Mouse (Mus musculus) gastrocnemius, postnatal 25 days (tissue): ENCODE results near the gene Magi2. TPM values are rescaled to one million over a fixed set of nuclear protein-coding genes. Genes with fewer than 3 reads are reported as not detected.
"Not testable (repeated sequence)": the region's sequence is repeated elsewhere in the genome, so short reads cannot be mapped to it uniquely, and the experiment has no call there.

Experiments
- DNase-seq: peaks from one replicate; pipeline ENCODE4 v3.0.0; 2022
- total RNA-seq, 2 experiments: library from RNA; stranded (reverse); gene quantifications; 1 replicate in 1 of 2; 2 replicates in 1 of 2; pipeline ENCODE4 v1.2.3; 2021

Gene Magi2
- total RNA-seq, 2 experiments from 2014 or later, result 1.6 to 2.0 TPM

- DNase-seq, result no peak
These were observed 1282.8 kb downstream of the Magi2 start for GRCm38 (mm10) chr5:20509606-20510005.

GRCm38 (mm10) chr5:20512377-20513126 lies 1285.7 kb downstream of the Magi2 start:
- no peak for DNase-seq

GRCm38 (mm10) chr5:20521639-20522038 lies 1294.8 kb downstream of the Magi2 start:
- no peak for DNase-seq

GRCm38 (mm10) chr5:20522047-20522446 lies 1295.2 kb downstream of the Magi2 start:
- no peak for DNase-seq

GRCm38 (mm10) chr5:20523776-20524175 lies 1296.9 kb downstream of the Magi2 start:
- DNase-seq, result no peak

GRCm38 (mm10) chr5:20526588-20526987 lies 1299.8 kb downstream of the Magi2 start:
- not testable (repeated sequence) for DNase-seq

GRCm38 (mm10) chr5:20536544-20536943 lies 1309.7 kb downstream of the Magi2 start:
- DNase-seq, result no peak

- no peak for DNase-seq
These were observed 1310.7 kb downstream of the Magi2 start for GRCm38 (mm10) chr5:20537369-20538022.

GRCm38 (mm10) chr5:20544374-20544773 lies 1317.5 kb downstream of the Magi2 start:
- DNase-seq, result no peak

GRCm38 (mm10) chr5:20559378-20559777 lies 1332.5 kb downstream of the Magi2 start:
- no peak for DNase-seq

GRCm38 (mm10) chr5:20559821-20560220 lies 1333.0 kb downstream of the Magi2 start:
- DNase-seq, result no peak

GRCm38 (mm10) chr5:20568421-20568820 lies 1341.6 kb downstream of the Magi2 start:
- no peak for DNase-seq

- no peak for DNase-seq
These were observed 1342.1 kb downstream of the Magi2 start for GRCm38 (mm10) chr5:20568966-20569365.

- no peak for DNase-seq
These were observed 1348.0 kb downstream of the Magi2 start for GRCm38 (mm10) chr5:20574816-20575215.

GRCm38 (mm10) chr5:20575798-20576197 lies 1349.0 kb downstream of the Magi2 start:
- DNase-seq, result no peak

GRCm38 (mm10) chr5:20576266-20576665 lies 1349.4 kb downstream of the Magi2 start:
- no peak for DNase-seq

GRCm38 (mm10) chr5:20578666-20579065 lies 1351.8 kb downstream of the Magi2 start:
- no peak for DNase-seq

GRCm38 (mm10) chr5:20580619-20581018 lies 1353.8 kb downstream of the Magi2 start:
- no peak for DNase-seq

GRCm38 (mm10) chr5:20582995-20583435 lies 1356.2 kb downstream of the Magi2 start:
- DNase-seq, result no peak

GRCm38 (mm10) chr5:20583639-20584038 lies 1356.8 kb downstream of the Magi2 start:
- DNase-seq, result no peak

GRCm38 (mm10) chr5:20584769-20585168 lies 1357.9 kb downstream of the Magi2 start:
- no peak for DNase-seq

GRCm38 (mm10) chr5:20589731-20590130 lies 1362.9 kb downstream of the Magi2 start:
- no peak for DNase-seq

- no peak for DNase-seq
These were observed 1371.4 kb downstream of the Magi2 start for GRCm38 (mm10) chr5:20598196-20598595.
